Mouse (Mus musculus) lung, postnatal 0 days (tissue): ENCODE results near the gene Gm49336.

ENCODE experiments used
- CTCF ChIP-seq: IDR thresholded peaks from 2 replicates; pipeline ENCODE4 v1.5.1; 2016; ENCODE audit warnings: antibody characterized with exemption, mild to moderate bottlenecking
- EP300 ChIP-seq: IDR thresholded peaks from 2 replicates; pipeline ENCODE4 v1.6.1; 2016; ENCODE audit warnings: antibody characterized with exemption, mild to moderate bottlenecking, control low read depth

DNA sequence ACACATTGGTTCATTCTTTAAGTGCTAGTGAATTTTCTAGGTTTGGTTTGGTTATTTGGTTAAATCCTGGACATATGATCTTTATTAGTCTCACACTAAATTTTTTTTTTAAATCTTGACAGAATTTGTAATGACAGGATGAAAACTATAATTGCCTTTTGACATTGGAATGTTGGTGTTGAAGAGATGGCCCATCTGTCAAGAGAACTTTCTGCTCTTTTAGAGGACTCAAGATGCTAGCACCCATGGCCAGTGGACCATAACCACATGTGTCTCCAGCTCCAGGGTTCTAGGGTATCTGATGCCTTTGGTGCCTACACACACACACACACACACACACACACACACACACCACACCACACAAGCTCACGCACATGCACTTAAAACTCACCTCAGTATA, 6.5 kb upstream of the Gm49336 start:
- no peak for TF ChIP-seq CTCF
- TF ChIP-seq EP300 = no peak
